Mouse (Mus musculus) liver, embryonic 11.5 days (tissue): ENCODE data around the gene Rilp. TPM values are rescaled to one million over a fixed set of nuclear protein-coding genes. Genes with fewer than 3 reads are reported as not detected.
A peak's percentile ranks its signal among the peaks of the same experiment; 100 is the strongest.

Experiments used
- microRNA counts: library from miRNA; unstranded; fragments of <30 nt; microRNA quantifications from one replicate; lab custom pipeline; 2015
- microRNA-seq: library from miRNA; unstranded; fragments of <30 nt; microRNA quantifications from one replicate; pipeline ENCODE4, GENCODE M21; 2017; ENCODE audit warnings: borderline number of aligned reads
- polyA plus RNA-seq: library from polyadenylated mRNA; unstranded; fragments of >200 nt; fragmentation: Nextera tagmentation; extraction: Ambion mirVana; gene quantifications from 2 replicates; pipeline ENCODE4 v1.2.1, GENCODE M21; 2014

Gene Rilp
- polyA plus RNA-seq, 1 experiment from 2014 or later, result 1.2 TPM

MicroRNA genes within 50 kb of the gene (microRNA counts, 519-probe panel; counts per million panel counts)
- microRNA mmu-miR-22 (lab: Ali Mortazavi, UCI), result 6,229 counts per million, percentile 70 among the panel's probes with 10 or more counts

Small RNA genes lying within 50 kb of the gene (microRNA-seq; reads per million reads assigned to microRNA genes)
- gene Mir22 (7,447 reads per million, percentile 91 among the genes with 10 or more reads in this experiment), gene Mir3971 (not detected)

Other genes starting within 250 kb of the Rilp start
- 149 and 154 TPM in 2 replicates for gene Rpa1, start 161.8 kb upstream of the Rilp start, polyA plus RNA-seq
- gene Smyd4, start 161.7 kb upstream of the Rilp start, polyA plus RNA-seq, result 10.4 and 10.9 TPM in 2 replicates
- gene Serpinf1, start 87.4 kb upstream of the Rilp start, polyA plus RNA-seq, result 217 and 224 TPM in 2 replicates
- 321 and 377 TPM in 2 replicates for gene Serpinf2, start 70.5 kb upstream of the Rilp start, polyA plus RNA-seq
- 21.8 and 21.9 TPM in 2 replicates for gene Wdr81, start 55.4 kb upstream of the Rilp start, polyA plus RNA-seq
- 29.8 and 33.0 TPM in 2 replicates for gene Tlcd2, start 48.4 kb upstream of the Rilp start, polyA plus RNA-seq
- 105 and 119 TPM in 2 replicates for gene Prpf8, start 23.3 kb upstream of the Rilp start, polyA plus RNA-seq
- 7.0 and 7.8 TPM in 2 replicates for gene Scarf1, start 3.4 kb downstream of the Rilp start, polyA plus RNA-seq
- 5.5 and 7.8 TPM in 2 replicates for gene Slc43a2, start 21.6 kb downstream of the Rilp start, polyA plus RNA-seq
- gene Pitpna, start 78.0 kb downstream of the Rilp start, polyA plus RNA-seq, result 63.2 and 65.1 TPM in 2 replicates
- 21.9 and 22.2 TPM in 2 replicates for gene Inpp5k, start 120.9 kb downstream of the Rilp start, polyA plus RNA-seq
- 37.4 and 41.9 TPM in 2 replicates for gene Myo1c, start 140.4 kb downstream of the Rilp start, polyA plus RNA-seq
- 70.4 and 71.1 TPM in 2 replicates for gene Crk, start 169.2 kb downstream of the Rilp start, polyA plus RNA-seq
- 710 and 755 TPM in 2 replicates for gene Ywhae, start 222.8 kb downstream of the Rilp start, polyA plus RNA-seq